Mouse (Mus musculus) myocyte (in vitro differentiated cells): ENCODE data around the gene Irx1.

Experiments used
- MYOG ChIP-seq, 3 experiments: IDR thresholded peaks; one replicate each; pipeline ENCODE4 v1.6.1; 2011; ENCODE audit warnings: control low read depth in 2 of 3, low read depth in 2 of 3, mild to moderate bottlenecking in 2 of 3; ENCODE audit not compliant: insufficient read length in 2 of 3, control insufficient read depth in 1 of 3, insufficient read depth in 1 of 3
- POLR2A ChIP-seq: IDR thresholded peaks from one replicate; pipeline ENCODE4 v1.6.1; 2011; ENCODE audit warnings: low read depth, mild to moderate bottlenecking, control low read depth, moderate library complexity; ENCODE audit not compliant: insufficient read length

- TF ChIP-seq MYOG (IDR thresholded peaks at IDR 0.05; ENCODE audit: control insufficient read depth in 1 of 3, insufficient read depth in 1 of 3, insufficient read length in 2 of 3, low read depth in 2 of 3) (no peak), POLR2A (no peak)
These were observed 715 bp downstream of the Irx1 start for GRCm38 (mm10) chr13:71962661-71963355.
